Mouse (Mus musculus) layer of hippocampus, adult 11-12 months (tissue): ENCODE measurements around the gene Slc5a5.

Experiments used
- DNase-seq: peaks from one replicate; pipeline ENCODE4 v3.0.0; 2022; ENCODE audit warnings: low spot score

Gene Slc5a5

GRCm38 (mm10) chr8:70879500-70879899 is 13.1 kb downstream of the Slc5a5 start:
- DNase-seq: no peak

DNA sequence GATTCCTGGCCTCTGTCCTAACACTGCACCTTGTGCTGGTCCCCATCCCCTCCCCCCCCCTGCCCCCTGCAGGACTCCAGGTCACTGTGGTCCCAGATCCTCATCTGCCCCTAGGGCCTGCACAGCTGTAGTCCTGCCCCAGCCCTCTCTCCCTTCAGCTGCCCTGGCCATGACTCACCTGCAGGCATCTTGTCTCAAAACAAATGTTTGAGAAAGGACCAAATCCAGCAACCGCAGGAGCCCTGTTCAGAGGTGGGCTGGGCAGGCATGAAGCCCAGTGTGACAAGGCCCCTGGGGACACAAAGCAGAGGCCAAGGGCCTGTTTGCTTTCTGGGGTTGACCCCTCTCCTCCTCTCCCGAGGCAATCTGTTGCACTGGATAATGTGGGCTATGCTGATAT is 14.4 kb downstream of the Slc5a5 start:
- DNase-seq: no peak

- no peak for DNase-seq
Measured at GRCm38 (mm10) chr8:70876382-70876781, 16.2 kb downstream of the Slc5a5 start.

GRCm38 (mm10) chr8:70874441-70874840 is 18.1 kb downstream of the Slc5a5 start:
- DNase-seq: no peak

DNA sequence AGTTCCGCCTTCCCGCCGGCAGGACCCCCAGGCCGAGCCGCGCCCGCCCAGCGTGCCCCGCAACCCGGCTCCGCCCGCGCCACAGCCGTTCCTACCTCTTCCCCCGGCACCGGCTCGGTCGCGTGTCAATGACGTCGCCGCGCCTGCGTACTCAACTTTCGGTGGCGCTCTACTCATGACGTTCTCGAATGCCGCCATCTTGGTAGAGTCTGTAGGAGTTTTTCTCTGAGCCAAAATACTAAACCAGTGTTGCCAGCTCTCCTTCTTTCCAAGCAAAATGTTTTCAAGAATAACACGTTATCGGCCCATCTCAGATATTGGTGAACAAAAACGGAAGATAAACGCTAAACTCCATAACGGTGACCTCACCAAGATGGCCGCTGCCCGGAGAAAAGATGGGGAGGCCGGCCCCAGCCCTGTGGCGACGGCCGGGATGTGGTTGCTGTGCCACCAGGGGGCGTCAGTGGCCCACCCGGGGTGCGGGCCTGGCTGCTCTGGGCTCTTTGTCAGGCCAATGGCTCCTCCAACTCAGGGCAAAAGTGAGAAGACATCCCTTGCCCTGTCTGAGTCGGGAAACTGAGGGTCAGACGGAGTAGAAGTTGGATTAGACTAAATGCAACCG is 19.1 kb downstream of the Slc5a5 start, which contains the start of gene Ccdc124:
Gene Ccdc124, minus strand, starts transcription at position 572 of the 622 bp plus-strand sequence.
- peak; percentile 97 for DNase-seq

DNA sequence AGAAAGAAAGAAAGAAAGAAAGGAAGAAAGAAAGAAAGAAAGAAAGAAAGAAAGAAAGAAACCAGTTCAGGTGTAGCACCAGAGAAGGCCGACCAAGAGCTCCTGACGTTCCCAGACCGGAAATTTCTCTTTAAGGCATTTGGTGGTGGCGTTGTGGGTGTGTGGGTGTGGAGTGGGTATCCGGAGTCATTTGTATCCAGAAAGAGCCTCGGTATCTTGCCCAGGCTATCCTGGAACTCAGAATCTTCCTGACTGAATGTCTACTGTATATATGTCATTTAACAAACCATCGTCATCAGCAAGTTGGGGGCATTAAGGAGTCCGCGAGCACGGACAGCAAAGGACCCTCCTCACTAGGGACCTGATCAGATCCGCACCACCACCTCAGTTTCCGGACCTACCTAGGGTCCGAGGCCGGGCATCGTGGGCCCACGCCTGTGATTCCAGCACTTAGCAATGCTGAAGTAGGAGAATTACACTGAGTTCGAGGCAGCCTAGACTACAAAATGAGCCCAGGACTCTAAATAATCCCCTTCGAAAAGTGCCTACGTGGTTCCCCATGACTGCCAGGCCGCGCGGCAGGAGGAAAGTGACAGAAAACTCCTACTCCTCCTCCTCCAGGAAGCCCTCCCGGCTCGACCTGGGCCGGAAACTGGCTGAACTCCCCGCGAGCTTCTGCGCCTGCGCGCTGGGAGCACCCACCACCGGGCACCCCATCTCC is 19.8 kb downstream of the Slc5a5 start:
- DNase-seq: no peak

GRCm38 (mm10) chr8:70871195-70871807 is 21.3 kb downstream of the Slc5a5 start:
- DNase-seq: no peak

DNA sequence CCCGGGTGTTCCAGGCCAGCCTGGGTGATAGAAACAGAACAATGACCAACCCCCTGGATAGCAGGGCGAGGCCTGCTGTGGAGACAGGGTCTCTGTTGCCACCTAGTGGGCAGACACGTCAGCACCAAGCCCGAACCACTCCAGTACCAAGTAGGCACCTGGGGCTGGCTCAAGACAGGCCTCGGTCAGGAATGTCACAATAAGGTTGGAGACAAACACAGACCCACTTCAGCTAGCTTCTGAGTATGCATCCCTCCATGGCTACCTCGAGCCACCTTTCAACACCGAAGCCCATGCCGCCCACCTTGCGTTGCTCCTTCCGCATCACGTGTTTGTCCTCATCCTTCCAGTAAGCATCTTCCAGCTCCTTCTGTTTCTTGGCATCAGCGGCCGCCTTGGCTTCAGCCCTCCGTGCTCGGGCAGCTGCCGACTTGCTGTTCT is 22.9 kb downstream of the Slc5a5 start:
- DNase-seq: peak; percentile 83

GRCm38 (mm10) chr8:70869199-70869571 is 23.4 kb downstream of the Slc5a5 start:
- DNase-seq: no peak

- no peak for DNase-seq
Measured at GRCm38 (mm10) chr8:70868559-70869198, 23.9 kb downstream of the Slc5a5 start.

GRCm38 (mm10) chr8:70866566-70866965 is 26.0 kb downstream of the Slc5a5 start:
- DNase-seq: no peak

GRCm38 (mm10) chr8:70866001-70866520 is 26.5 kb downstream of the Slc5a5 start:
- DNase-seq: no peak

- DNase-seq: peak; percentile 99
Measured at GRCm38 (mm10) chr8:70865350-70866000, 27.1 kb downstream of the Slc5a5 start.

DNA sequence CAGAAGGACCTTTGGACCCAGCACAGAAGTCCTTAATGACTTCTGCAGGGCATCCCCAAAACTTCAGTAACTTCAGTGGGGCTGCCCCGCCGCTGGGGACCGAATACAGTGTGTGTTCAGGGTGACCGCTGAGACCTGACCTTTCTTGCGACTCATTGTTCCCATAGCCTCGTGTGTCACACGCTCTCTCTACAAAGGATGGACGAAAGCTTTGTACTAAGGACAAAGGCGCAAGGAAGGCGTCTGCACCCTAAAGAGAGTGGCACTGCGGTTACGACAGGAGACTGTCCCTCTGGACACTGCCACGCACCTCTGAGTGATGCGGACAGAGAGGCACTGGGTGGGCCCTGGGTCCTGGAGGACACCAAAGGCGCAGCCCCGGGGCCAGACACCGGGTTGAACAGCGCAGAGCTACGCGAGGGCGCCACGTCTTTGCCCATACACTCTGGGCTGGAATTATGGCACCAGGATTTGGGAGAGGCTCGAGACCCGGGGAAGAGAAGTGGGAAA is 27.8 kb downstream of the Slc5a5 start:
- DNase-seq: no peak

DNA sequence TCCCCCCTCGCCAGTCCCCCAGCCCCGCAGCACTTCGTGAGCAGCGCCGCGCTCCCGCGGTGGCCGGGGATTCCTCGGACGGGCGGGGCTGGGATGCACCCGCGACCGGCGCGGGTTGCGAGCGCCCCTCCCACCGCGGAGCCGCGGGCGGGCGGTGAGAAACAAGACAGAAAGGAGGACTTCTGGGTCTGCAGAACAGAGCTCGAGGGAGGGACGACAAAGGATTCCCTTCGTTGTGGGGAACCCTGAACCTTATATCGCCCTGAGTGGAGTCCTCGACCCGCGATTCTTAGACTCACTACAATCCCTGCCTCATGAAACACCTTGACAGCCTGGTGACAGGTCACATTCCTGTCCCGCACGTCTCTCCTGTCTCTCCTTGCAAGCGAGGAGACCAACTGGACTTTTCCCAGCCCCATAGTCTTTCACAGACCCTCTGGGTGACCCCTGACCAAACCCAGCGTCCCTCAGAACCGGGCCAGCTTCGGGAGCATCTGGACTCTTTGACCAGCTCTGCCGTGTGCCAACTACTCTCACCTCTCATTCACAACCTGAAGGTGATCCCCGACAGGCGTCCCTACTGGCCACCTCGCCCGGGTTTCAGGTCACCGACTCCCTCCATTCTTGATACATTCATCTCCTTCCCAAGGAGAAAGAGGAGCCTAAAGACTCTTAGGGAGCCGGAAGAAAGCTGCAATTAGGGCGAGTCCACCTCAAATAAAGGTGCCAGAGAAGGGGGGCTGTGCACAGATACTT is 28.4 kb downstream of the Slc5a5 start:
- no peak for DNase-seq

DNA sequence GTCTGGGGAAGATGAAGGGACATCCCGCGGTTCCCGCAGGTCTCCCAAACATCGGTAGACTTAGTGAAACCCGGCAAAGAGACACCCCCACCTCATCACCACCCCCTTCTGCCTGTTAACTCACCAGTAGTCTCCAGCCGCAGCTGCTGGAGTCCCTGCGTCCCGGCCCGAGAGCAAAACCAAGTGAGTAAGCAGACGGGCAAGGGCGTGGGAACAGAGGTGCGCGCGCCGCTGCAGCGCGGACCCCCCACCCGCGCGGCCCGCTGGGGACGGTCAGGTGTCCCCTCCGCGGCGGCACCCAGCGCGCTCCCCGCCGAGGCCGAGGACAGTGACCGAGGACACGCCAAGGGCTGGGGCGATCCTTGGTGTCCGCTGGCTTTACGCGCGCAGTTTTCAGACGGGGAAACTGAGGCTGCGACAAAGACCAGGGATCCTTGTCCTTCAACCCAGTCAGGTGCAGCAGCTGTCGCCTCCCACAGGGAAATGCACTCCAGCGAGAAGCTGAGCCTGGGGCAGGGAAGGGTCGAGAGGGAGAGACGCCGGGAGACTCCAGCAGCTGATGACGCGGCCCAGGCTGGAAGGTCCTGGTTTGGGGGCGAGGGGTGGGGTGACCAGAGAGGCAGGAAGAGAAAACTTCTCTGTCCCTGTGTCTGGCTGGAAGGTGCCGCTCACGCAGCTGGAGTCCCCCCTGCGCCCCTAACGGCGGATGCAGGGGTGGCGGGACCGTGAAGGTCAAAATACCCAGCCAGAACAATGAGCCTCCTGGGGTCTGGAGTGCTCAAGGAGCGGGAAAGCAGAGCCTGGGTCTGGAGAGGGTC is 29.5 kb downstream of the Slc5a5 start, which contains the start of gene Kcnn1:
Gene Kcnn1, minus strand, starts transcription at position 435 of the 818 bp plus-strand sequence.
- DNase-seq: no peak

- DNase-seq: no peak
Measured at GRCm38 (mm10) chr8:70857516-70857915, 35.0 kb downstream of the Slc5a5 start.

DNA sequence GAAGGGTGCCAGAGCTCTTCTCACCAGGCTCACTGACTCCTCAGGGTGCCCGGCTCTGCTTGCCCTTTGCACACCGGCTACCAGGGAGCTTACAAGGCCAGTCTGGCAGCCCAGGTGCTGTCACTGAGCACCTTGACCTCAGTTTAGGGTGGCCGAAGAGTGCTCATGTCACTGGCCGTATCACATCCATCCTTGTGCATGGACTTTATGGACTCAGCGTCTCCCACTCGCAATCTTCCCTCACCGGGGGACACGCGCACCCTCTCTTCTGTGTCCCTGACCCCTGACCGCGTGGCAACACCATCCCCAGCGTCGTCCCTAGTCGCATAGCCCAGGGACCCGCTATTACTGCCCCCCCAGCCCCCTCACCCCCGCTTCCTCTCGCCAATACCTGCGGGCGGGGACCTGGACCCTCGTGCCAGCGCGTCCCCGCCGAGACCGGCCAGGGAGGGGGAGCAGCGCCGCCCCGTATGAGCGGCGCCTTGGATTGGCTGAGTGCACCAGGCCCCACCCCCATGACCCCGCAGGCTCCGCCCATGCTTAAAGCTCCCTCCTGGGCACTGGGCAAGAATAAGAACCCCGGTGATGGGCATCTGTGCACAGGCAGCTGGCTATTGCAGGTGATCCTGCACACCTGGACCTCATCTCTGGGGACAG is 35.9 kb downstream of the Slc5a5 start:
- peak; percentile 81 for DNase-seq

DNA sequence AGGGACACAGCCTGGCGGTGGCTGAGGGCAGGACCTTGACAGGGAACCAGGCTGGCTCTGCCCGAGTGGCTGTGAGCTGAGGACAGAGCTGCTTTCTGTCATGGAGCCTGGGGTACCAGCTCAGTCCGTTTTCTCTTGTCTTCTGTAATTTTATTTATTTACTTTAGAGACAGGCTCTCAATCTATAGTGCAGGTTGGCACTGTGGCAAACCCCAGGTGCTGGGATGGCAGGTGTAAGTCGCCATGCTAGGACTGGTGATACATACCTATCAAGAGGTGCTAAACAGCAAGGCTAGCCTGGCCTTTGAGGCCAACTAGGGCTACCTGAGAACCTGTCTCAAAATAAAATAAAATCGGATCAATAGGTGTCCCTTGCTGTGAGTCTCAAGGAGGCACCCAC is 36.5 kb downstream of the Slc5a5 start:
- DNase-seq: peak; percentile 9
